Mouse (Mus musculus) kidney, adult 2 months (tissue): ENCODE measurements around the gene Ralgapa1.

ENCODE experiments used
- CTCF ChIP-seq: fragments of 200-500 bp; conservative IDR thresholded peaks from 2 replicates; pipeline ENCODE4 v1.5.1; 2011; ENCODE audit warnings: low read depth, mild to moderate bottlenecking, control low read depth, low read length, moderate library complexity, mixed read lengths; ENCODE audit not compliant: insufficient read depth, insufficient read length
- POLR2A ChIP-seq: fragments of 200-500 bp; IDR thresholded peaks from one replicate; pipeline ENCODE4 v1.6.1; 2011; ENCODE audit warnings: low read depth, low read length, control low read depth

DNA sequence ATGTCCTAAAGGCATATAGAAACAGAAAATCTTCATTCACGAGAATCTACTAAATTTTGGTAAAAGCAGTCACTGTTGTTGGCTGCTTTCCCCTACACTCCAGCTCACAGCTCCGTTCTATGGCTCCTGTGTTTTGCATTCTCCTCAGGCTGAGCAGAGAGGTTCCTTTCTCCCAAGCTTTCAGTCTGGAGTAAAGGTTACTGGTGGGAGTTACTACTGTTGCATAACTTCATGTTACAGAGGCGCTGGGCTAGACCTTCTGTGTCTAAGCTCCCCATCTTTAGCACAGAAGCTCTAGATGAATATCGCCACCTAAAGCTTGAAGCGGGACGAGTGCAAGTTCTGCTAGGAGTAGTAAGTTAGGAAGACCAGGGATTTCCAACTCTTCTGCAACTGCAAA is 154.3 kb downstream of the Ralgapa1 start:
- no peak for TF ChIP-seq CTCF
- no peak for TF ChIP-seq POLR2A
